Mouse (Mus musculus) spleen, postnatal 36 days (tissue): ENCODE measurements around the gene Tex14.
"Not testable (repeated sequence)": the region's sequence is repeated elsewhere in the genome, so short reads cannot be mapped to it uniquely, and the experiment has no call there.

ENCODE experiments used
- DNase-seq, 2 experiments: peaks; one replicate each; pipeline ENCODE4 v3.0.0; 2022; ENCODE audit warnings: low spot score in 2 of 2, mixed read lengths in 1 of 2

The Tex14 gene

DNA sequence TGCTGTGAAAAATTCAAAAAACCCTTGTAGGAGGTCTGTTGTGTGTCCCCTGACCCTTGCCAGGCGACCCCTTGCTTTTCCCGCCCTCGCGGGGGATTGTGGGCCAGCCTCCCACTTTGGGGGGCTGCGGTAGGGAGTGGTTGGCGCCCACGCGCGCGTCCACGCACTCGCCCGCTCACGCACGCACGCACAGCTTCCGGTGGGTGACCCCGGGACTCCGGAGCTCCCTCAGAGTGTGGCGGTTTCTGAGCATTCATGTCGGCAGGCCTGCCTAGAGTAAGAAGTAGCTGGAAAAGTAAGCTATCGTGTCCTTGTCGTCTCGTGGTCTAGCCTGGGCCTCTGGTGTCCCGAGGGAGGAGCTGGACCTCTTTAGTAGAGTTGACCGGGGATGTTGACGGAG is at the start of gene Tex14, which contains the start of gene Rad51c:
Gene Tex14 (plus strand): TSS at position 190 of the 400 bp plus-strand sequence.
Gene Rad51c (minus strand): TSS at position 79 of the 400 bp plus-strand sequence.
- peak in 1 of 2 experiments; percentile 37 for DNase-seq

DNA sequence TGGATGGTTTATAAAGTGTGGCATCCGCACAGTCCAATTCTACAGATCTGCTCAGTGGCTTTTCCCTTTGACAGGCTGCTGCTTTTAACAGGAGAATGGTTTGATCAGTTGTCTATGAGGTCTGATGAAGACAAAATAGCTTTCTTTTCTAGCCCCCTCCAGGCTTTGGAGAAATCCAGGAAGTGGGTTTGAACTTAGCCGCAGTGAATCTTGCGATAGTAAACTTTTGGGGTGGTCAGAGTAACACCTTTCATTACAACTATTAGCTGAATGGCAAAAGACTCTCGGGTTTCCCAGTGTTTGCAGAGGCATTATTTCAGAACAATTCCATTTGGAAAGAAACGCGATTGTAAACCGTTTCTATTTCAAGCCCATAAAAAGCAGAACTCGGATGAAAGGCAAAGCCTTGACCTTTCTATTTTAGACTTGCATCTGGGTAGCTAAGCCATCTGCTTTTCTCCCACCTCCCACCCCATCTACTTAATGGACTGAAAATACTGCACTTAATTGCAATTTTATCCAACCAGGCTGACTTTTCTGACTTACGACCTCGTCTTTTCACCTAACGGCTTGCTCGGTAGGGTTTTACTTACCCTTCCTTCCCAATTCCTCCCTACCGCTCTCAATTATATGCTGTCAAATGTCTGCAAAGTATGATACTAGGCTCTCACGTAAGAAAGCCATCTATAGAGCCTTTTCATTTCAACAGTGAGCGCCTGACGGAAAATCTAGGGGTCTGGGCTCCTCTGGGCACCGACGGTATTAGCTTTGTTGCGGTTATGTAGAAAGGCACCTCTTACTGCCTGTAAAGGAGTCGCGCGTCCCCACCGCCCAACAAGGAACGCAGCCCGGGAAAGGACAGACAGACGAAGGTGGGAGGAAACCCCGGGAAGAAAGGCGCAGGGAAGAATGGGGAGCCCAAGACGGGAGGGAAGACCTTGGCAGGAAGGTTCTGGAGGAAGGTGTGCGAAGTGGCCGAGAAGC is 47.3 kb upstream of the Tex14 start:
- peak; percentile 5 to 6 for DNase-seq

DNA sequence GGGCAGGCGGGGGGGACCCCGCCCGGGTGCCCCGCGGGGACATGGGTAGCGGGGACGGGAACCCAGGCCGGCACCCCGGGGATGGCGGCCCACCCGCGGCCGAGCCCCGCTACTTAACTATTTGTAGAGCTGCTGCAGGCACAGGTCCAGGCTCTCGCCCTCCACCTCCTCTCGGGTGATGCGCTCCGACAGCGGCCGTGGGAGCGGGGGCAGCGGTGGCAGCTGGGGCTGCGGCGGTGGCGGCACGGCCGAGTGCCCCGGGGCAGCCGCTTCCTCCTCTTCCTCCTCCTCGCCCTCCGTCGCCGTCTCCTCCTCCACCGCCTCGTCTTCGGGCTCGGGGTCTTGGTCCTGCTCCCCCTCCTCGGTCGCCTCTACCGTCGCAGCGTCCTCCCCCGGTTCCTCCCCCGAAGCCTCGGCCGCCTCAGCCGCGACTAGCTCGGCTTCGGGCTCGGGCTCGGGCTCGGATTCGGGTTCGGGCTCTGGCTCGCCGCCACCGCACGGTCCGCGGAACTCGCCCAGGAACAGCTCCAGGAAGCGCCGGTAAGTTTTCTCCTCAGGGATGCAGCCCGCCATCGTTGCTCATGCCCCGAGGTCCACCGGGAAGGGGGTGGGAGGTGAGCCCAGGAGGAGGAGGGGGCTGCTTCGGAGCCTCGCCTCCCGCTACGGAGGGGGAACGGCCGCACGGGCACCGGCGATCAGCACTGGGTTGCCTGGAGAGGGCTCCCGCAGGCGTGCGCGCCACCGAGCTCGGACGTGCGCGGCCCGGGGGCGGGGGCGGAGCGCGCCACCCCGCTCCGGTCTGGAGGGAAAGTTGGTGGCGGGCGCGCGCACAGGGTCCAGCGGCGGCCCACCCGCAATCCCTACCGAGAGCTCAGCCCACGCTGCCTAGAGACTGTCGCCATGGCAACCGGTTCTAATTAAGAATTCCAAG is 46.3 kb upstream of the Tex14 start, which contains the start of gene Ppm1e:
Gene Ppm1e (minus strand): TSS at position 693 of the 931 bp plus-strand sequence.
- DNase-seq: peak; percentile 71

DNA sequence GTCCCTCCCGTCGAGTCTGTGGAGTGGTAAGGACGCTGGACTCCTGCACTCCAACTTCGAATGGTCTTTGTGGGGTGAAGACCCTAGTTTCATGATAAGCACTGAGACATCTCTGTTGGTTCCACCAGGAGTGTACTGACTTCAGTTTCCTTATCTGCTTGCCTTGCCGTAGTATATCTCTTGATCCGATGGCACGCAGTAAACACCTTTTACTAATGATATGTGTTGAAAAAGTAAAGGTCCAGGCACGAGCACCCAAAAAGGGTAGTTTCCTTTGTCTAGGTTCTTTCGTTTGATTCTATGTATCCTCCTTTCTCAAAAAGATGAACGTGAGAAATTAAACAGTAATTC is 45.6 kb upstream of the Tex14 start:
- no peak for DNase-seq

DNA sequence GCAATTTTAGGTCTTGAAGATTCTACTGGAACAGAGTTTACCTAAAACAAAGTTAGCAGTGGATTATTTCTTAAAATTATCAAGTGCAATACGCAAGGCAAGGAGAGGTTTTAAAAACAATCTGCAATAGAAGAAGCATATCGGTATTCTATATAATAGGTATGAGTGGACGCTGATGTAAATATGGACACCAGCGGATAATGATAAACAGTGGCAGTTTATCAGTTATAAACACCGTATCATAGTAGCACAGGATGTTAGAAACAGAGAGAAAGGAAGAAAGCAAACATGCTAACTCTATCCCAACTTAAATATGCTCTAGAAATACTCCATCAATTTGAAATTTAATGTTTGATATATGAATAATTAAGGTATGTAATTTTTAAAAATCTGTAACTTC is 39.7 kb upstream of the Tex14 start:
- no peak for DNase-seq

DNA sequence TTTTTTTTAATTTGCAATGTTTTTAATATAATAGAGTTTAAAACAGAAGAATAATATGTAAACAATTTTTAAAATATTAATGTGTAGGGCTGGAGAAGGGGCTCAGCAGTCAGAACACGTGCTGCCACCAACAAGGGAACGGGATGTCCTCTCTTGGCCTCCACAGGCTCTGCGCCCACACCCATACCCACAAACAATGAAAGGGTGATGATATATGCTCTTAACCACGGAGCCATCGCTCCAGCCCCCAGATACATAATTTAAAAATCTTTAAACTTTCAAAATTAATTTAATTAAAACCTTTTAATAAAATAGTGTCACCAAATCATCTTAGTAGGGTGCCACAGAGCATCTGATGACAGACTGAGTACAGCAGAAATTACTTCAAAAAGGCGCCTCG is 37.8 kb upstream of the Tex14 start:
- DNase-seq: no peak

DNA sequence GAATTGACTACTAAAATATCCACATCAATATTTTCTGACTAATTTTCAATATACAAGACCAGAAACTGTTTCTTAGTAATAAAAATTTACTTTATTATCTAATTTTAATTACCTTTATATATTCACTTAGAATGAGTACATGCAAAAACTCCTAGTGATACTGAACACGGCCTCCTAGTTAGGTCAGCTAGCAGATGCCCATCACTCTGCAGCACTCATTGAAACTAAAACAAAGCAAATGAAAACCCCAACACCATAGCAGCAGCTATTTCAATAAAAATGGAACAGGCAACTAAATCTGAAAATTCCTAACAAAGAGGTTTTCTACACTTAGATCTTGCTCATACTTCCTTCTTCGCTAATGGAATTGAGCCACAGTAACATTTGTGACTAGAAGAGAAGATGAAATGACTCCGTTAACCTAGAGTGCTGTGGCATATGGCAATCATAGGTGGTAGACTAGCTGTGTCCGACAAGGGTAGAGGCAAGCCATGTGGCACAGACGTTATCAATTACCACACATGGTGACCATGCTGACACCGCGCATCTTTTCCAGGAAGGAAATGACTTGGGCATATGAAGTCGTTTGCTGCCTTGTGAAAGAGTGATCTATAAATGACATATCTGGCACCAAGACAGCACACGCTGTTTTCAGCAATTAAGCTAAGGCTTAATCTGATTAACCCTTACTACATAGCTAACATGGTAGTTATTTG is 36.8 kb upstream of the Tex14 start:
- peak; percentile 21 to 25 for DNase-seq

DNA sequence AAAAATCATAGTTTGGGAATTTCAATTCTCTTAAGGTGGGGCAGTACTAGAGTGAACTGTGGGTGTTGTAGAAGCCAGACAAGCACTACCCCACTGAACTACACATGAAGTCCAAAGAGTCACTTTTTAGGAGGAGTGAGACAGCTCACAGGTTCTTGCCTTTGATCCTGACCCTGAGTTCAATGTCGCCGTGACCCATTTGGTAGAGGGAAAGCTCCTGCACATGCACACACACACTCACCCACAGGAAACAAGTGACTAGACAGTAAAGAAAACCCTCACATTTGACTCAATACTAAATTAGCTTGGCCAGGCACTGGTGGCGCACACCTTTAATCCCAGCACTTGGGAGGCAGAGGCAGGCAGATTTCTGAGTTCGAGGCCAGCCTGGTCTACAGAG is 20.3 kb upstream of the Tex14 start:
- no peak for DNase-seq

DNA sequence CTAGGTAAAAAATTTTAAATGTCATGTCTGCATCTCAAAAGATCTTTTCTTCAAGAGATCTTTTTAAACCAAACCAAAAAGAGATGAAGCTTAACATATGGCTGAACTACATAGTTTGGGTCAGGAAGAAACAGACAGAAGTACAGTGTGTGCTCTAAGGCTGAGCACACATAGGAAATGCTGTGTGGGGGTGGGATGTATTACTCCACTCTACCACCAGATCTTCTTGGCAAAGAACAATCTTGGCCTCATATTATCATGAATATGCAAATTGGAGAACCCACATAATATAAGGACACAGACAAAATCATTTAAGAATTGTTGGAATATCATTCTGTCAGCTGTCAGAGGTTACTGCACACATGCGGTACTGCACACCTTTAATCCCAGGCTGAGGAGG is 19.2 kb upstream of the Tex14 start:
- DNase-seq: no peak

DNA sequence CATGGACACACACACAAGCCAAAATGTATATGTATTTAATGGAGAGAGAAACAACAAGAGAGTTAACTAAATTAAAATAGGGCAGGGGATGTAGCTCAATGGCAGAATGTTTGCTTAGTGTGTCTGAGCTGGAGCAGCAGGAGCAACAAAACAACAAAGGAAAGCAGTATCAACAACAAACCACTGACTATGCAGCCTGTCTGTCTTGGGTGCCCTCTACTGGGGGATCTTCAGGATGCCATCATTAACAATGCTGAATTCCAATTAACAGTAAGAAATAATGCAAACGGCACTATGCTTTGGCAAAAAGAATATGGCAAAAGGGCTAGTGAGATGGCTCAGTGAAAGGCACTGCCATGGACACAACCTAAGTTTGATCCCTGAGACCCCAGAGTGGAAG is 11.0 kb upstream of the Tex14 start:
- peak; percentile 4 to 9 for DNase-seq

DNA sequence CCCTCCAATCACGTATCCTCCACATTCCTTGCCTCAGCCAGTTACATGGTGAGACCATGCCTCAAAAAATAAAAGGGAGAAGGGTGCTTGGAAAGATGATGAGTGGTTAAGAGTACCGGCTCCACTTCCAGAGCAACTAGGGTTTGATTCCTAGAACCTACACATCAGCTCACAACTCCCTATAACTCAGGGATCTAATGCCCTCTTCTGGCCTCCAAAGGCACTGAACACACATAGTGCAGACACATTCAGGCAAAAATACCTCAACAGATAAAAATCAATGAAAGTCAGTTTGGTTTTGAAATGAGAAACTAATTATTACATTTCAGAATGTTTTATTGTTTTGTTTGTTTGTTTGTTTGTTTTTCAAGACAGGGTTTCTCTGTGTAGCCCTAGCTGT is 6.5 kb upstream of the Tex14 start:
- no peak for DNase-seq

DNA sequence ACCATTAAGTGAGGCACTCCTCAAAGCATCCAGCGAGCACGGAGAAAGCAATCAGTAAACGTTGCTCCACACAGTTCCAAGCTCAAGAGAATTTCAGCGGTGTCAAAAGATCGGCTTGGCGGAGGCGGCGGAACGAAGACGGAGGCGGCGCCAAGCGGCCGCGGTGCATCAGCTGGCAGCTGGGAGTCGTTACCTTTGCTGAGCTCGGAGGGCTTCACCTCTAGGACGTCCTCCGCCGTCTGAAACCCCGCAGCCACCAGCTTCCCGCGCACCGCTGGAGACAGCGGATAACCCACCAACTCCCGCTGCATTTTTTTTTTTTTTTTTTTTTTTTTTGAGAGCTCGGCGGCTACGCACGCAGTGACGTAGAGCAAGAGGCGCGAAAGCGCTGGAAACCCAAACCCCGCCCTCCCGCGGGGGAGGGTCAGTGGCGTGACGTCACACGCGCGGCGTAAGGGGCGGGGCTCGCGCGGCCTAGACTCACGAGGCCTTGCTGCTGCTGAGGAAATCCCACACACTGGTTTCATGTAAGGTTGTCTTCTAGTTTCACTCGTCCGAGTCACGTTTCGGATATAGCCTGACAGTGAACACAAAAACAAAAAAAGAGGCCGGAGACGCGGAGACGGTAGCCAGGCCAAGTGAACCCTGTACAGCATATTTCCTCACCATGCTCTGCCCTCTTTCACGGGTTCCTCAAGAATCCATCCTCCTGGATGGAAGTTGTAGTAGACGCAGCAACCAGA is 583 bp upstream of the Tex14 start:
- peak; percentile 96 for DNase-seq

DNA sequence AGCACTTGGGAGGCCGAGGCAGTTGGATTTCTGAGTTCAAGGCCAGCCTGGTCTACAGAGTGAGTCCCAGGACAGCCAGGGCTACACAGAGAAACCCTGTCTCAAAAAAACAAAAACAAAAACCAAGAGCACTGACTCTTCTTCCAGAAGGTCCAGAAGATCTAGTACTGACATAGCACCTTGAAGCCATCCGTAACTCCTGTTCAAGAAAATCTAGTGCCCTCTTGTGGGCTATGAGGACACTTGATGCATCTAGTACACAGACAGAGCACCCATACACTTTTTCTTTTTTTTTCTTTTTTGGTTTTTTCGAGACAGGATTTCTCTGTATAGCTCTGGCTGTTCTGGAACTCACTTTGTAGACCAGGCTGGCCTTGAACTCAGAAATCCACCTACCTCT is 8.5 kb downstream of the Tex14 start:
- not testable (repeated sequence) for DNase-seq

DNA sequence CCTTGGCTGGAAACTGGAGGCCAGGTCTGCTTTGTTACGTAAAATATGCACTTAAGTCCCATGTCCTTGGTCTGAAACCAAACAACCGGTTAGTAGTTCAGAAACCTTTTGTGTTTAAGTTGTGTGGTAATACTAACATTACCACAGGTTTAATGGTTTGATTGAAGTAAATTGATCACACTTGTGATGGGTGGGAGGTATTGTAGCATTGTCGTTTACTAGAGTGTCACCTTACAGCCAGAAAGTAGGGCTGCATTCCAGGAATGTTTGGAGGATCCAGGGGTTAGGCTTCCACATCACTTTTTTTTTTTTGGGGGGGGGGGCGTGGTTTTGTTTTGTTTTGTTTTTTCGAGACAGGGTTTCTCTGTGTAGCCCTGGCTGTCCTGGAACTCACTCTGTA is 11.3 kb downstream of the Tex14 start:
- no peak for DNase-seq

DNA sequence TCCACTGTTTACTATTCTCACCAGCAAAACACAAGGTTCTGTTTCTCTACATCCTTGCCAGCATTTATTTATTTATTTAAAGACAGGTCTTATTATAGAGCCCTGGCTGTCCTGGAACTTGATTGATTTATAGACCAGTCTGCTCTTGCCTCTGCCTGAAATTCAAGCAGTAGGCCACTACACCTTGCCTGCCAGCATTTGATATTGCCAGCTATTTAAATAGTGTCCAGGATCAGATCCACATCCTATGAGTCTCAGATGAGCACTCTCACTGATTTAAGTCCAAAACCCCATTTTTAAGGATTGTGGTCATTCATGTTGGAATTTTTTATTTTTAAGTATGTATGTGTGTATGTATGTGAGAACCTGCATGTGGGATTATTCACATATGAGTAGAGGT is 16.0 kb downstream of the Tex14 start:
- DNase-seq: no peak

DNA sequence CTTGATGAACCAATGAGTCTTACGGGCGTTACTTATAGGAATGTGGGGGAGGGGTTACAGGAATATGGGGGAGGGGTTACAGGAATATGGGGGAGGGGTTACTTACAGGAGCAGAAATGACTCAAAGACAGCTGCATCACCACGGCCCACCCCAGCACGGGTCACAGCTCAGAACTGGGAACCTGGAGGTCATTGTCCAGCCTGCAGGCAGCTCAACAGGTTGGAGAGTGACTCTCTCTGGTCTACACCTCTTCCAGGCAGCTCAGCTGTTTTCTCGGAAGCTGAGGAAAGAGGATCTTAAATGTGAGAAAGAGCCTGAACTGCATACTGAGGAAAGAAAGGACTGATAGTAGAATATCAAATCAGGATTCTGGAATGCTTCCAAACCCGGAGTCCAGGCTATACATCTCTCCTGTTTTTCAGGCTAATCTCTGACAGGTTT is 16.9 kb downstream of the Tex14 start:
- DNase-seq: no peak

DNA sequence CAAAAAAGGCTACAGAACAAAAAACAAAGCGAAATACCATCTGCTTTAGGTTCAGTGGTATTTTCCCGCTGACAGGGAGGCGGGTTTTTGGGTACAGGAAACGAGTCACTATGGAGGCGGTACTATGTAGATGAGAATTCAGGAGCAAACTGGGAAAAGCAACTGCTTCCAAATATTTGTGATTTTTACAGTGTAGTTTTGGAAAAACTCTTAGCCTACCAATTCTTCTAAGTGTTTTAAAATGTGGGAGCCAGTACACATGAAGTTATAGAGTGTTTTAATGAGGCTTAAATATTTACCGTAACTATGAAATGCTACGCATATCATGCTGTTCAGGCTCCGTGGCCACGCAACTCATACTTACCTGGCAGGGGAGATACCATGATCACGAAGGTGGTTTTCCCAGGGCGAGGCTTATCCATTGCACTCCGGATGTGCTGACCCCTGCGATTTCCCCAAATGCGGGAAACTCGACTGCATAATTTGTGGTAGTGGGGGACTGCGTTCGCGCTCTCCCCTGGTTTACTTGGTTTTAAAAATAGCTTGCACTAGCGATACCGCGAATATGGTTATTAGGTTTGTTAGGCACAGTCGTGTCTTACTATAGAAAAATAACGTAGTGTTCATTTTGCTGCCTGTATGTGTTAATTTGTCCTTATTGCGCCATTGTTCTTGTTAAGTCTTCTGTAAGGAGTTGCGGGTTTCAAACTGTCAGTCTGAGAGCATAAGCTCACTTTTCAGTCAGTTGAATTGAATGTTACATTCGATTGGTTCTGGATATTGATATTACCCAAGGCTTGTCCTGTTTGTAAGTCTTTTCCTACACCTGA is 17.9 kb downstream of the Tex14 start:
- DNase-seq: peak; percentile 82 to 91

DNA sequence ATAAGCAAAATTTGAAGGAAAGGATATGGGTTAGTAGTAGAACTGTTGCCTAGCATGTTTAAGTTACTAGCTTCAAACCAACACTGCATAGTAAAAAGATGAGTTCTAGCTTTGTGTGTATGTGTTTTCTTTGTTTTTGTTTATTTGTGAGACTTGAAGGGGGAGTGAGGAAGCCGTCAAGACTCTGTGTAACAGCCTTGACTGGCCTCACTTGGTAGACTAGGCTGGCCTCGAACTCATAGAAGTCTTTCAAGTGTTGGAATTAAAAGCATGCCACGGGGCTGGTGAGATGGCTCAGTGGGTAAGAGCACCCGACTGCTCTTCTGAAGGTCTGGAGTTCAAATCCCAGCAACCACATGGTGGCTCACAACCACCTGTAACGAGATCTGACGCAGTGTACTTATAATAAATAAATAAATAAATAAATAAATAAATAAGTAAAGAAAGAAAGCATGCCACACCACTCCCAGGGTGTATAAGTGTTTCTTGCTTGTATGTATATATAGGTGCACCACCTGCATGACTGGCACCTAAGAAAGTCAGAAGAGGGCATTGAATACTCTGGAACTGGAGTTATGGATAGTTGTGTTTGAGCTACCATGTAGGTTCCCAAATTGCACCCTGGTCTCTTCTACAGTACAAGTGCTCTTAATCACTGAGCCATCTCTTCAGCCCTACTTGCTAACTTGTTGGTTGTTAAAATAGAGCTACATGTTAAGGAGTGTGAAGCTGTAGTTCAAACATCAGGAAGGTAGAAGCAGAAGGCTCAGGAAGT is 18.9 kb downstream of the Tex14 start:
- DNase-seq: no peak

DNA sequence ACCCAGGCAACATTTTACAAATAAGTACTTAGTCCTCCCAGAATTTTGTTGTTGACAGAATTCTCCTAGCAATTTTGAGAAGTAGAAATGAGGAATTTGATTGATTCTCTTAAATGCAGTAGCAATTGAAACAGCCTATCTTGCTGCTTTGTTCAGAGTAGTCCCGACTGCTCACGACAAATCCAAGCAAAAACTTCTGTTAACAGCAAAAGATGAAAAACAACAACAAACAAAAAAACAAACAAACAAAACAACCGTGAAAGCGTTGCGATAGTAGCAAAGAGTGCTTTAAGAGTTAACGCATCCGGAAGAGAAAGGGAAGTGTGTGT is 21.2 kb downstream of the Tex14 start:
- no peak for DNase-seq
